Mouse (Mus musculus) liver, embryonic 12.5 days (tissue): ENCODE measurements around the gene Ctsa. TPM values are rescaled to one million over a fixed set of nuclear protein-coding genes. Genes with fewer than 3 reads are reported as not detected.

Experiments used
- ATAC-seq: fragments of 200-750 bp; cut with Nextera tagmentation; 2 replicates; pipeline ENCODE4 v1.8.0; 2017; ENCODE audit warnings: moderate number of reproducible peaks, mild to moderate bottlenecking, moderate library complexity
- H3K27ac ChIP-seq: fragments of 300-500 bp; sonication (generic); 2 replicates; pipeline ENCODE4 v1.5.1; 2016; ENCODE audit warnings: mild to moderate bottlenecking
- H3K27me3 ChIP-seq: fragments of 300-500 bp; sonication (generic); replicated peaks from 2 replicates; pipeline ENCODE4 v1.6.1; 2016; ENCODE audit warnings: mild to moderate bottlenecking, moderate library complexity
- H3K36me3 ChIP-seq: fragments of 300-500 bp; sonication (generic); 2 replicates; pipeline ENCODE4 v1.6.1; 2016; ENCODE audit warnings: mild to moderate bottlenecking, moderate library complexity
- H3K4me1 ChIP-seq: fragments of 300-500 bp; sonication (generic); 2 replicates; pipeline ENCODE4 v1.6.1; 2016
- H3K4me2 ChIP-seq: fragments of 300-500 bp; sonication (generic); 2 replicates; pipeline ENCODE4 v1.6.1; 2016; ENCODE audit warnings: mild to moderate bottlenecking, moderate library complexity
- H3K4me3 ChIP-seq: fragments of 300-500 bp; sonication (generic); 2 replicates; pipeline ENCODE4 v1.5.1; 2016; ENCODE audit warnings: mild to moderate bottlenecking, moderate library complexity
- H3K9ac ChIP-seq: fragments of 300-500 bp; sonication (generic); 2 replicates; pipeline ENCODE4 v1.6.1; 2016; ENCODE audit warnings: mild to moderate bottlenecking, moderate library complexity
- H3K9me3 ChIP-seq: fragments of 300-500 bp; sonication (generic); replicated peaks from 2 replicates; pipeline ENCODE4 v1.6.1; 2016; ENCODE audit warnings: mild to moderate bottlenecking, moderate library complexity
- WGBS: fragments of 180-500 bp; shearing (Covaris S2); methylation state at CpG from one replicate; pipeline ENCODE4 v1.1.7; 2016; ENCODE audit not compliant: insufficient replicate concordance; 5-methylcytosine and 5-hydroxymethylcytosine counted together
- polyA plus RNA-seq: library from polyadenylated mRNA; unstranded; fragments of >200 nt; fragmentation: Nextera tagmentation; extraction: Ambion mirVana; gene quantifications from 2 replicates; pipeline ENCODE4 v1.2.1, GENCODE M21; 2016

The Ctsa gene
- polyA plus RNA-seq, result 66.7 and 69.3 TPM in 2 replicates

DNA sequence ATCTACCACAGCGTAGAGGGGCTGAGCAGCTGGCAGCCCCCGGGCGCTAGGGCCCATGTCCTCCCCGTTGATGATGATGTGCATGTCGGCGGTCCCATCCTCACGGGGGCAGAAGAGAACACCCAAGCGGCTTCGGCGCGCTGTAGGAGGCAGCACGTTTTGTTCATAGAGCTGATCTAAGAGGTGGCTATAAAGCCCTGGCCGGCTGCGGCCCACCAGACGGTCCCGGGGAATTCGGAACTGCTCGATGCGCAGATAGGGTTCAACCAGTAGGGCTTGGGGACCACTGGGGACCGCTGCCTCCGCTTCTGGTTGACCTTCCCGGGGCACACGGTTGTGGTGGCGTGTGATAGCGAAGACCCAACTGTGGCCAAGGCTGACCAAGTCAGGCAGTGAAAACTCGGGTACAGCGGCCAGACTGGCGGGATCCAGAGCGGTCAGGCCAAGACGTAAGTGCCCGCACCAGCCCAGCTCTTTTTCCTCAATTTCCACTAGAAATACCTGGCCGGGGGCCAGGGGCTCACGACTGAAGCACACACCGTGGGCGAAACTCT is at the start of gene Ctsa:
Ctsa (plus strand) TSS at position 126 of the 554 bp plus-strand sequence.
- Histone ChIP-seq H3K36me3 (peaks cover 29% of the 10 kb centered on the region), H3K4me3 (peak within 1 kb of the TSS; percentile 75), H3K27ac (peak within 1 kb of the TSS; percentile 85), H3K27me3 (no peaks in the 10 kb centered on the region), H3K4me1 (peaks cover 30% of the 10 kb centered on the region), H3K9ac (peak within 1 kb of the TSS; percentile 83), H3K4me2 (peak within 1 kb of the TSS; percentile 97), H3K9me3 (no peaks in the 10 kb centered on the region)
- ATAC-seq, result peak; percentile 80
- WGBS, result 2% methylated on average over 35 of the region's 35 CpGs

DNA sequence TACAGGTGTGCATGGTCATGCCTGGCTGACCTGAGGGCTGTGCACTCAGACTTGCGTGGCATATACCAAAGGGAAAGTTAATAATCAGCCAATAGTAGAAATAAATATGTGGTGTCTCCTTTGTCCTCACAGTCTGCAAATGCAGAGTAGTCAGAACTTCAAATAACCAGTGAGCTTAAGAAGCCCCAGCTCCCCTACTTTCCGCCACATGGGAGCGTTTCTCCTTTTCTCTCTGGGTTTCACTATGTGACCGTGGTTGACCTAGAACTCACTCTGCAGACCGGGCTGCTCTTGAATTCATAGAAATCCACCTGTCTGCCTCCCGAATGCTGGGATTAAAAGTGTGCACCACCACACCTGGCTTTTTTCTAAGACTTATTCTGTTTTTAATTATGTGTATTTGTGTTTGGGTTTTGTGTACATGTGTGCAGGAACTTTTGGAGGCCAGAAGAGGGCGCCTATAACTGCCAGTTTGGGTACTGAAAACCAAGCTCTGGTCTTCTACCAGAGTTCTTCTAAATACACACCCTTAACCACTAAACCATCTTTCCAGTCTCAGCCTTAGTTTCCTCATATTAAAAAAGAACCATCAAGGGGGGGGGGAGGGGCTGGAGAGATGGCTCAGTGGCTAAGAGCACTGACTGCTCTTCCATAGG is 48.6 kb upstream of the Ctsa start:
- H3K9me3 ChIP-seq, result no peaks in the 10 kb centered on the region
- H3K4me3 ChIP-seq, result no peak overlapping the region
- H3K4me2 ChIP-seq, result 0 out of 2 replicates have a peak overlapping the region, but pooled peaks have one; percentile 99
- no peak for ATAC-seq
- 0 out of 2 replicates have a peak, but pooled peaks cover 9% of the 10 kb centered on the region for H3K36me3 ChIP-seq
- peaks cover 62% of the 10 kb centered on the region for H3K27me3 ChIP-seq
- 67% methylated on average over 7 of the region's 7 CpGs for WGBS
- H3K27ac ChIP-seq, result no peak overlapping the region
- peaks cover 46% of the 10 kb centered on the region for H3K4me1 ChIP-seq
- H3K9ac ChIP-seq, result no peak overlapping the region

DNA sequence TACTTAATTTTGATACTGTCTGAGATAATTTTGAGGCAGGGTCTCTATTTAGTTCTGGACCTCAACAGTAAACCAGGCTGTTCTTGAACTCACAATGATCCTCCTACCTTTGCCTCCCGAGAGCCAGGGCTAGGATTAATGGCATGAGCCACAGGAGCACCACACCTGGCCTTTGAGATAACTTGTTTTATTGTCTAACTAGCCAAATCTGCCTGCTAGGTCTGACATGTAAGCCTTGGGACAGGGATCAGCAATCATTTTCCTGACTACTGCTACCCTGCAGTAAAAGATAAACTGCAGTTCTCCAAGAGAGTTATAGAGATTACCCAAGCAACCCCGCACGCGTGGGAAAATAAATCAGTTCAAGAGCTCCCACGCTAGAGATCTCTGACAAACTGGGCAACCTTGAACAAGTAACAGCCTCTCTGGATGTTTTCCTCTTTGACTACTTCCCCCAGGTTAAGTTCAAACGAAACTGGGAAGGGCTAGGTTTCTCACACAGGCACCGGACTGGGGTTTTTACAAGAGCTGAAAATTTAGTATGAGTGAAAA is 47.7 kb upstream of the Ctsa start:
- Histone ChIP-seq H3K27ac (peak overlapping the region; percentile 73; the same call in 1 of the 2 replicates), H3K9ac (peak overlapping the region; percentile 79), H3K4me1 (peaks cover 46% of the 10 kb centered on the region), H3K4me3 (peak overlapping the region; percentile 70), H3K9me3 (no peaks in the 10 kb centered on the region), H3K36me3 (peaks cover 15% of the 10 kb centered on the region; the same call in 1 of the 2 replicates), H3K27me3 (peaks cover 53% of the 10 kb centered on the region), H3K4me2 (peak overlapping the region; percentile 99)
- ATAC-seq, result no peak
- 6% methylated on average over 7 of the region's 7 CpGs for WGBS

DNA sequence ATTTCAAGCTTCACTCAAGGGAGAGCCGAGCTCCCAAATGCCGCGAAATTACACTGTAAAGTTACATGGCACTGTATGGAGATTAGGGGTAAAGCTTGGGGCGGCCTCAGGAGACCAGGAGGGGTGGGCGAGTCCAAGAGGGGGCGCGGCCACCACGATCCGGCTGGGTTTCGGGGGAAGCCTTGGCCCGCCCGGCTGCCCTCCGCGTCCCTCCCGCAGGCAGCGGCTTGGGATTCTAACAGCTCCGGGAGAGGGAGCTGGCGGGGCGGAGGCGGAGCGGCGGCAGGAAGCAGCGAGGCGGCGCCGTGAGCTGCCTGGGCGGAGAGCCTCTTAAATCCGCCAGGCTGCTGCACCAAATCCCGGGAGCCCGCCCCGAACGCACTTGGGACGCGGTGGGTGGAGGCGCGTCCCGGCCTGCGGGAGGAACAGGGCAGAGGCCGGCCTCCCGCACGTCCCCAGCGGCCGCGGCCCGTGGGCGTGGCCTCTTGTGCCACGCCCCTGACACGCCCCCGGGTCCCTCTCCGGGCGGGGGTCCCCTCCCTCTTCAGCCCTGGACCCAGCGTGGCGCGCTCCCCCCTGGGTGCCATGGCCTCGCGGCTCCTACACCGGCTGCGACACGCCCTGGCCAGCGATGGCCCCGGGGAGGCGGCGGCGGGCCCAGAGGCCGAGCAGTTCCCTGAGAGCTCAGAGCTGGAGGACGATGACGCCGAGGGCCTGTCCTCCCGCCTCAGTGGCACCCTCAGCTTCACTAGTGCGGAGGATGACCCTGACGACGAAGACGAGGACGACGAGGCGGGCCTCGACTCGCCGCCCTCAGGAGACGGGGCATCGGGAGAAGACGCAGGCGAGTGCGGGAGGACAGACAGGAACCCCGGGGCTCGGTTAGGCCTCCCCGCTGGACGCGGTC is 46.9 kb upstream of the Ctsa start, which contains the start of gene Snx21:
Snx21 (plus strand) TSS at position 343 of the 907 bp plus-strand sequence.
- Histone ChIP-seq H3K36me3 (peaks cover 22% of the 10 kb centered on the region; the same call in 1 of the 2 replicates), H3K4me1 (peaks cover 53% of the 10 kb centered on the region), H3K27me3 (peaks cover 45% of the 10 kb centered on the region), H3K9me3 (no peaks in the 10 kb centered on the region), H3K4me2 (peak within 1 kb of the TSS; percentile 99), H3K4me3 (peak within 1 kb of the TSS; percentile 70), H3K27ac (peak within 1 kb of the TSS; percentile 73), H3K9ac (peak within 1 kb of the TSS; percentile 79)
- ATAC-seq, result peak; percentile 88
- WGBS, result 2% methylated on average over 84 of the region's 89 CpGs

DNA sequence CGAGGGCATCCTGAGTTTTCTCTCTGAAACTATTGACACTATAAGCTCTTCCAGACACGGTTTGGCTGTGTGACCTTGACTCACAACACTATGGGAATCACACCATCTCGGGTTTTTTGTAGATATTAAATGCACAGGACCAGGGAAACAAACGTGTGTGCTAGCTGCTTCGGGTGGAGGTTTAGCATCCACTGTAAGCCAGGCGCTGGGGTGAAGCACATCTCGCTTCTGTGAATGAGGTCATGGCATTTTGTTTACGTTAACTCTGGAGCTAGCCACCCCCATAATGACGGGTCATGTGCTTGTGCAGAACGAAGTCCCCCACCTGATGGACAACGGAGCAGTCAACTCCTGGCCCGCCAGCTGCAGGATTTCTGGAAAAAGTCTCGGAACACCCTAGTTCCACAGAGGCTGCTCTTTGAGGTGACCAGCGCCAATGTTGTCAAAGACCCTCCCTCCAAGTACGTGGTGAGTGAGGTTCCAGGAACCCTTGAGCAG is 46.2 kb upstream of the Ctsa start:
- H3K4me3 ChIP-seq, result peak overlapping the region; percentile 70
- H3K27ac ChIP-seq, result peak overlapping the region; percentile 73
- H3K4me1 ChIP-seq, result peaks cover 55% of the 10 kb centered on the region
- peaks cover 44% of the 10 kb centered on the region for H3K27me3 ChIP-seq
- peak overlapping the region; percentile 79 for H3K9ac ChIP-seq
- WGBS, result 14% methylated on average over 15 of the region's 15 CpGs
- H3K4me2 ChIP-seq, result peak overlapping the region; percentile 99
- no peak for ATAC-seq
- H3K9me3 ChIP-seq, result no peaks in the 10 kb centered on the region
- H3K36me3 ChIP-seq, result peaks cover 29% of the 10 kb centered on the region

DNA sequence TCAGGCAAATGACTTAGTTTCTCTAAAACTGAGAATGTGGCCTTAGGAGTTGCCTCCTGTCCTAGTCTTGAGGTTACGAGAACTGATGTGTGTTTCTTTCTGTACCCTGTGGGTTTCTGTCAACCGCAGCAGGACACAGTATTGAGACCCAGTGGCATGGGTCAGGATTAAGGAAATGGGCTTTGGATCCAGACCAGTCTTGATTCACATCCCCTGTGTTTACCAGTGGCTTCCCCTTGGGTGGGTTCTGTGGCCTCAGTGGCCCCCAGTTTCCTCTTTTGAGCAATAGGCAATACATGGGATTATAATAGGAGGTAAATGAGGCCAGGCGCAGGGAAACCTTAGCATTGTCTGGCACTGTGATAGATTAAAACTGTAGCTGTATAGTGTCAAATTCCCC is 45.6 kb upstream of the Ctsa start:
- WGBS, result 59% methylated on average over 3 of the region's 3 CpGs
- Histone ChIP-seq H3K4me3 (0 out of 2 replicates have a peak overlapping the region, but pooled peaks have one; percentile 70), H3K9me3 (no peaks in the 10 kb centered on the region), H3K4me2 (peak overlapping the region; percentile 99), H3K36me3 (peaks cover 35% of the 10 kb centered on the region), H3K27me3 (peaks cover 38% of the 10 kb centered on the region), H3K27ac (no peak overlapping the region), H3K9ac (no peak overlapping the region), H3K4me1 (peaks cover 55% of the 10 kb centered on the region)
- ATAC-seq, result no peak

DNA sequence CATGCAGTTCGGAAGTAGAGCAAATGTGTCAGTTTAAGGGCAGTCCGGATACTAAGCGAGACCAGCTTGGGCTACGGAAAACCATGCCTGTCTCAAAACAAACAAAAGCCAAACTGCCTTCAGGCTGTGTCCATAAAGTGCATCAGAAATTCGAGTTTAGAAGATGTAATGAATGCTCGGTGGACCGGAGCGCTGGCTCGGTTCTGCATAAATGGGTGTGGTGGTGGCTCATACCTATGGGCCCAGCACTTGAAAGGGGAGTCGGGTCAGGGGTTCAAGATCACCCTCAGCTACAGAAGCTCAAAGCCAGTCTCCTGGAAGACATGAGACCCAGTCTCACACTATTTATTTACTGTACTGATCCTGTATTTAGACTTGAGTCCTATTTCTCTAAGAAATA is 44.9 kb upstream of the Ctsa start:
- Histone ChIP-seq H3K9ac (no peak overlapping the region), H3K4me3 (no peak overlapping the region), H3K27ac (no peak overlapping the region), H3K4me2 (no peak overlapping the region), H3K4me1 (peaks cover 55% of the 10 kb centered on the region), H3K9me3 (no peaks in the 10 kb centered on the region), H3K36me3 (peaks cover 43% of the 10 kb centered on the region), H3K27me3 (peaks cover 36% of the 10 kb centered on the region)
- 81% methylated on average over 10 of the region's 10 CpGs for WGBS
- ATAC-seq, result no peak

DNA sequence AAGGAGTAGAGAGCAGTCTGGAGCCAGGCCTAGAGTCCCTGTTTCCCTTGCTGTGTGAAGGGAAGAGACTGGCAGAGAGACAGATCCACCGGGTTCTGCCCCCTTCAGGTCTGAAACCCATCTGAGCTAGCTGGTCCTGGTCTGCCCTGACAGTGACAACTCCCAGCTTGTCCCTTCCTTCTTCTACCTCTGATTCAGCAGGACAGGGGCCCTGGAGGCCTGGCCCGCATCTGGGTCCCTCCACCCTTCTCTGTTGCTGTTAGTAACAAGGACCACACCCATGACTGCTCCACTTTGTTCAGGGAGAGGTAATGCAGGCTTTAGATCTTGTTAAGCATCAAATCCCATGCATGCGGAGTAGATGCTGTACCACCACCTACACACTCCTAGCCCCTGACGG is 44.3 kb upstream of the Ctsa start:
- WGBS, result 62% methylated on average over 4 of the region's 4 CpGs
- Histone ChIP-seq H3K4me3 (no peak overlapping the region), H3K4me1 (peaks cover 59% of the 10 kb centered on the region), H3K36me3 (peaks cover 49% of the 10 kb centered on the region), H3K27me3 (peaks cover 36% of the 10 kb centered on the region), H3K9me3 (no peaks in the 10 kb centered on the region), H3K9ac (peak overlapping the region; percentile 18; the same call in 1 of the 2 replicates), H3K27ac (peak overlapping the region; percentile 16; the same call in 1 of the 2 replicates), H3K4me2 (peak overlapping the region; percentile 24)
- ATAC-seq, result peak; percentile 61

DNA sequence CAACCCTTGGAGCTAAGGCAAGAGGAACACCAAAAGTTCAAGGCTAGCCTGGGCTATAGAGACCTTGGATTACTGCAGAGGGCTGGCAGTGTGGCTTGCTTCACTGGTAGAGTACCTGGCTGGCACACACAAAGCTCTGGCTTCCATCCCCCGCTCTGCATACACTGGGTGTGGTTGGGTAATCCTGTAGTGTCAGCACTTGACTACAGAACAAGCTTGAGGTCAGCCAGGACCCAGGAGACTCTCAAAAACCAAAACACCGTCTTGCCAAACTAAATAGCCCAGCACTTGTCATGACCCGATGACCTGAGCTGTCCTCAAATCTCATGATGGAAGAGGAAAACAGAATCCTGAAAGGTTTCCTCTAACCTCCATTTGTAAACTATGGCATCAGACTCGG is 42.2 kb upstream of the Ctsa start:
- WGBS, result 78% methylated on average over 4 of the region's 4 CpGs
- peaks cover 18% of the 10 kb centered on the region for H3K27me3 ChIP-seq
- H3K36me3 ChIP-seq, result peaks cover 65% of the 10 kb centered on the region
- H3K4me3 ChIP-seq, result no peak overlapping the region
- H3K4me1 ChIP-seq, result peaks cover 53% of the 10 kb centered on the region
- no peak overlapping the region for H3K4me2 ChIP-seq
- H3K9ac ChIP-seq, result no peak overlapping the region
- H3K27ac ChIP-seq, result no peak overlapping the region; the same call in 1 of the 2 replicates
- ATAC-seq, result no peak
- no peaks in the 10 kb centered on the region for H3K9me3 ChIP-seq

DNA sequence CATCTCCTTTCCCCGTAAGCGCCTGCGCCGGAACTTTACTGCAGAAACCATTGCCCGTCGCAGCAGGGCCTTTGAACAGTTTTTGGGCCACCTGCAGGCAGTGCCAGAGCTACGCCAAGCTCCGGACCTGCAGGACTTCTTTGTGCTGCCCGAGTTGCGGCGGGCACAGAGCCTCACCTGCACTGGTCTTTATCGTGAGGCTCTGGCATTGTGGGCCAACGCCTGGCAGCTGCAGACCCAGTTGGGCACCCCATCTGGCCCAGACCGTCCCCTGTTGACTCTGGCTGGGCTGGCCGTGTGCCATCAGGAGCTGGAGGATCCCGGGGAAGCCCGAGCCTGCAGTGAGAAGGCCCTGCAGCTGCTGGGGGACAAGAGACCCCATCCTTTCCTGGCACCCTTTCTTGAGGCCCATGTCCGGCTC is 40.8 kb upstream of the Ctsa start:
- 90% methylated on average over 18 of the region's 18 CpGs for WGBS
- H3K36me3 ChIP-seq, result peaks cover 79% of the 10 kb centered on the region
- H3K4me2 ChIP-seq, result no peak overlapping the region
- peak overlapping the region; percentile 9; the same call in 1 of the 2 replicates for H3K27ac ChIP-seq
- no peak overlapping the region for H3K9ac ChIP-seq
- ATAC-seq, result no peak
- H3K4me3 ChIP-seq, result no peak overlapping the region
- peaks cover 4% of the 10 kb centered on the region for H3K27me3 ChIP-seq
- peaks cover 39% of the 10 kb centered on the region for H3K4me1 ChIP-seq
- no peaks in the 10 kb centered on the region for H3K9me3 ChIP-seq
